Mouse (Mus musculus): ENCODE data around the gene Hpcal4.

- no peak for TF ChIP-seq CTCF (conservative IDR thresholded peaks at IDR 0.05; ENCODE audit: low read length)
- TF ChIP-seq NANOG (IDR thresholded peaks at IDR 0.05; ENCODE audit: borderline replicate concordance, low read length), result no peak
- no peak for TF ChIP-seq POU5F1 (IDR thresholded peaks at IDR 0.05; ENCODE audit: borderline replicate concordance, low read length)
Observed at GRCm38 (mm10) chr4:123184816-123185215, 1.8 kb downstream of the Hpcal4 start.

All from E14TG2a.4 (cell line).